Mouse (Mus musculus) adrenal gland, postnatal 25 days (tissue): Measurements from ENCODE around the gene Epb41l1. TPM values are rescaled to one million over a fixed set of nuclear protein-coding genes. Genes with fewer than 3 reads are reported as not detected.
"Not testable (repeated sequence)": the region's sequence is repeated elsewhere in the genome, so short reads cannot be mapped to it uniquely, and the experiment has no call there.

Source experiments
- DNase-seq: peaks from one replicate; pipeline ENCODE4 v3.0.0; 2021; ENCODE audit warnings: mixed read lengths
- total RNA-seq: library from RNA; stranded (reverse); gene quantifications from 2 replicates; pipeline ENCODE4 v1.2.3, GENCODE M21; 2021

Epb41l1 gene
- total RNA-seq, 1 experiment from 2014 or later, result 78.8 TPM

GRCm38 (mm10) chr2:156487589-156488160 is 67.0 kb downstream of the Epb41l1 start:
- DNase-seq, result peak; percentile 24

- DNase-seq, result peak; percentile 58
These were observed 67.6 kb downstream of the Epb41l1 start for GRCm38 (mm10) chr2:156488166-156488814.

- no peak for DNase-seq
These were observed 69.5 kb downstream of the Epb41l1 start for GRCm38 (mm10) chr2:156490176-156490575.

GRCm38 (mm10) chr2:156491796-156492195 is 71.1 kb downstream of the Epb41l1 start:
- DNase-seq, result no peak

GRCm38 (mm10) chr2:156493766-156494165 is 73.1 kb downstream of the Epb41l1 start:
- DNase-seq, result no peak

- no peak for DNase-seq
These were observed 73.8 kb downstream of the Epb41l1 start for GRCm38 (mm10) chr2:156494465-156494864.

GRCm38 (mm10) chr2:156494875-156495274 is 74.2 kb downstream of the Epb41l1 start:
- no peak for DNase-seq

- no peak for DNase-seq
These were observed 76.3 kb downstream of the Epb41l1 start for GRCm38 (mm10) chr2:156496816-156497566.

GRCm38 (mm10) chr2:156497915-156498314 is 77.2 kb downstream of the Epb41l1 start:
- DNase-seq, result peak; percentile 65

- DNase-seq, result no peak
These were observed 80.3 kb downstream of the Epb41l1 start for GRCm38 (mm10) chr2:156501025-156501424.

- no peak for DNase-seq
These were observed 84.8 kb downstream of the Epb41l1 start for GRCm38 (mm10) chr2:156505533-156505932.

- no peak for DNase-seq
These were observed 91.3 kb downstream of the Epb41l1 start for GRCm38 (mm10) chr2:156512028-156512427.

- DNase-seq, result no peak
These were observed 91.9 kb downstream of the Epb41l1 start for GRCm38 (mm10) chr2:156512561-156512960.

GRCm38 (mm10) chr2:156515102-156515501 is 94.4 kb downstream of the Epb41l1 start:
- DNase-seq, result no peak

GRCm38 (mm10) chr2:156515565-156516185 is 95.0 kb downstream of the Epb41l1 start:
- peak; percentile 81 for DNase-seq

GRCm38 (mm10) chr2:156516678-156517077 is 96.0 kb downstream of the Epb41l1 start:
- not testable (repeated sequence) for DNase-seq

GRCm38 (mm10) chr2:156518306-156518705 is 97.6 kb downstream of the Epb41l1 start:
- DNase-seq, result no peak

- no peak for DNase-seq
These were observed 98.9 kb downstream of the Epb41l1 start for GRCm38 (mm10) chr2:156519584-156519983.

- no peak for DNase-seq
These were observed 102.3 kb downstream of the Epb41l1 start for GRCm38 (mm10) chr2:156522994-156523393.

- no peak for DNase-seq
These were observed 103.4 kb downstream of the Epb41l1 start for GRCm38 (mm10) chr2:156524078-156524477.

- DNase-seq, result no peak
These were observed 109.0 kb downstream of the Epb41l1 start for GRCm38 (mm10) chr2:156529726-156530125.

GRCm38 (mm10) chr2:156533160-156533559 is 112.5 kb downstream of the Epb41l1 start:
- DNase-seq, result no peak
